Mouse (Mus musculus) adrenal gland, postnatal 14 days (tissue): ENCODE results near the gene Fibcd1. TPM values are rescaled to one million over a fixed set of nuclear protein-coding genes. Genes with fewer than 3 reads are reported as not detected.

Experiments
- DNase-seq: peaks from one replicate; pipeline ENCODE4 v3.0.0; 2021; ENCODE audit warnings: mixed read lengths
- long read RNA-seq, 2 experiments: library from polyadenylated mRNA; stranded (forward); transcript quantifications; one replicate each; pipeline ENCODE4 v2.0.0; 2021
- total RNA-seq: library from RNA; stranded (reverse); gene quantifications from 2 replicates; pipeline ENCODE4 v1.2.3, GENCODE M21; 2021

Gene Fibcd1
- total RNA-seq, result 0.07 and 0.38 TPM in 2 replicates
- long read RNA-seq, experiment 1, result 0 reads
- long read RNA-seq, experiment 2, result 0 reads

GRCm38 (mm10) chr2:31845896-31846691, at the start of gene Fibcd1:
Gene Fibcd1, minus strand, starts transcription at chr2:31846005.
- DNase-seq, result peak; percentile 32

- DNase-seq, result no peak
Measured at GRCm38 (mm10) chr2:31894221-31894870, 48.5 kb upstream of the Fibcd1 start.

- no peak for DNase-seq
Measured at GRCm38 (mm10) chr2:31893110-31893669, 47.4 kb upstream of the Fibcd1 start.

GRCm38 (mm10) chr2:31891219-31891618, 45.4 kb upstream of the Fibcd1 start:
- DNase-seq, result peak; percentile 54

- peak; percentile 75 for DNase-seq
Measured at GRCm38 (mm10) chr2:31888871-31889270, 43.1 kb upstream of the Fibcd1 start.

- peak; percentile 90 for DNase-seq
Measured at GRCm38 (mm10) chr2:31887030-31887429, 41.2 kb upstream of the Fibcd1 start, which contains the start of gene Lamc3. Gene Lamc3, plus strand, starts transcription at chr2:31887291.

GRCm38 (mm10) chr2:31884806-31885205, 39.0 kb upstream of the Fibcd1 start:
- DNase-seq, result peak; percentile 75

- no peak for DNase-seq
Measured at GRCm38 (mm10) chr2:31883061-31883460, 37.3 kb upstream of the Fibcd1 start.

GRCm38 (mm10) chr2:31880868-31881267, 35.1 kb upstream of the Fibcd1 start:
- peak; percentile 71 for DNase-seq

GRCm38 (mm10) chr2:31878610-31879009, 32.8 kb upstream of the Fibcd1 start:
- DNase-seq, result no peak

GRCm38 (mm10) chr2:31876446-31876845, 30.6 kb upstream of the Fibcd1 start:
- DNase-seq, result no peak

- no peak for DNase-seq
Measured at GRCm38 (mm10) chr2:31874290-31874855, 28.6 kb upstream of the Fibcd1 start.

GRCm38 (mm10) chr2:31870683-31871082, 24.9 kb upstream of the Fibcd1 start:
- no peak for DNase-seq

GRCm38 (mm10) chr2:31869692-31870091, 23.9 kb upstream of the Fibcd1 start:
- no peak for DNase-seq

- no peak for DNase-seq
Measured at GRCm38 (mm10) chr2:31868538-31869164, 22.8 kb upstream of the Fibcd1 start.

- no peak for DNase-seq
Measured at GRCm38 (mm10) chr2:31867773-31868537, 22.1 kb upstream of the Fibcd1 start.

GRCm38 (mm10) chr2:31865794-31866193, 20.0 kb upstream of the Fibcd1 start:
- DNase-seq, result no peak

- DNase-seq, result no peak
Measured at GRCm38 (mm10) chr2:31865322-31865721, 19.5 kb upstream of the Fibcd1 start.

GRCm38 (mm10) chr2:31864891-31865290, 19.1 kb upstream of the Fibcd1 start:
- no peak for DNase-seq

- no peak for DNase-seq
Measured at GRCm38 (mm10) chr2:31863766-31864165, 18.0 kb upstream of the Fibcd1 start.

- DNase-seq, result no peak
Measured at GRCm38 (mm10) chr2:31862919-31863318, 17.1 kb upstream of the Fibcd1 start.

- DNase-seq, result no peak
Measured at GRCm38 (mm10) chr2:31858500-31858899, 12.7 kb upstream of the Fibcd1 start.
